Mouse (Mus musculus) left cerebral cortex, postnatal 4 days (tissue): ENCODE measurements around the gene Fscn2. TPM values are rescaled to one million over a fixed set of nuclear protein-coding genes. Genes with fewer than 3 reads are reported as not detected.
"Not testable (repeated sequence)": the region's sequence is repeated elsewhere in the genome, so short reads cannot be mapped to it uniquely, and the experiment has no call there.

ENCODE experiments used
- DNase-seq: peaks from one replicate; pipeline ENCODE4 v3.0.0-alpha.2; 2022
- intact Hi-C: fragments of 180-260 bp; cut with DNase I; formaldehyde crosslinking; loops from one replicate; pipeline ENCODE4 v1.15.1; 2025
- total RNA-seq, 2 experiments: library from RNA; stranded (reverse); gene quantifications; 2 replicates each; pipeline ENCODE4 v1.2.3; 2021

The Fscn2 gene
- total RNA-seq, 2 experiments from 2014 or later, result 0.42 to 0.44 TPM

GRCm38 (mm10) chr11:120345067-120345681, 16.2 kb upstream of the Fscn2 start:
- intact Hi-C loops, result loop anchor here (5.0 kb wide), 1 partner anchor 108 kb away; no protein-coding TSS in a partner anchor
- DNase-seq, result no peak

- not testable (repeated sequence) for DNase-seq
- intact Hi-C loops, result loop anchor here (5.0 kb wide), 1 partner anchor 109 kb away; no protein-coding TSS in a partner anchor
Measured at GRCm38 (mm10) chr11:120346383-120347034, 14.8 kb upstream of the Fscn2 start.

GRCm38 (mm10) chr11:120347301-120347700, 14.0 kb upstream of the Fscn2 start:
- DNase-seq, result no peak
- intact Hi-C loops, result loop anchor here (5.0 kb wide), 1 partner anchor 110 kb away; no protein-coding TSS in a partner anchor

- intact Hi-C loops, result loop anchor here (5.0 kb wide), 1 partner anchor 111 kb away; no protein-coding TSS in a partner anchor
- DNase-seq, result peak; percentile 92
Measured at GRCm38 (mm10) chr11:120347791-120348683, 13.3 kb upstream of the Fscn2 start, which contains the start of gene Actg1. Actg1 (minus strand) TSS chr11:120348542.

GRCm38 (mm10) chr11:120348684-120349370, 12.5 kb upstream of the Fscn2 start:
- DNase-seq, result peak; percentile 77
- intact Hi-C loops, result loop anchor here (5.0 kb wide), 1 partner anchor 112 kb away; no protein-coding TSS in a partner anchor

- intact Hi-C loops, result loop anchor here (5.0 kb wide), 1 partner anchor 112 kb away; no protein-coding TSS in a partner anchor
- no peak for DNase-seq
Measured at GRCm38 (mm10) chr11:120349371-120349985, 11.9 kb upstream of the Fscn2 start.

GRCm38 (mm10) chr11:120349986-120350702, 11.2 kb upstream of the Fscn2 start:
- intact Hi-C loops, result loop anchor here (5.0 kb wide), 1 partner anchor 113 kb away; no protein-coding TSS in a partner anchor
- peak; percentile 92 for DNase-seq

GRCm38 (mm10) chr11:120350711-120351110, 10.6 kb upstream of the Fscn2 start:
- intact Hi-C loops, result no loop called here
- DNase-seq, result no peak

- intact Hi-C loops, result no loop called here
- no peak for DNase-seq
Measured at GRCm38 (mm10) chr11:120351250-120352092, 9.9 kb upstream of the Fscn2 start.

GRCm38 (mm10) chr11:120352093-120352350, 9.3 kb upstream of the Fscn2 start:
- intact Hi-C loops, result not testable (repeated sequence)

GRCm38 (mm10) chr11:120352571-120353290, 8.6 kb upstream of the Fscn2 start:
- intact Hi-C loops, result no loop called here
- peak; percentile 58 for DNase-seq

More at GRCm38 (mm10) chr11:120352093-120352350, 9.3 kb upstream of the Fscn2 start:
- not testable (repeated sequence) for DNase-seq

GRCm38 (mm10) chr11:120353500-120354303, 7.6 kb upstream of the Fscn2 start:
- DNase-seq, result peak; percentile 74
- intact Hi-C loops, result no loop called here

GRCm38 (mm10) chr11:120354304-120355276, 6.7 kb upstream of the Fscn2 start:
- DNase-seq, result peak; percentile 0
- intact Hi-C loops, result no loop called here

GRCm38 (mm10) chr11:120355277-120356039, 5.9 kb upstream of the Fscn2 start:
- no peak for DNase-seq
- intact Hi-C loops, result no loop called here

GRCm38 (mm10) chr11:120356319-120356840, 5.0 kb upstream of the Fscn2 start:
- DNase-seq, result no peak
- intact Hi-C loops, result no loop called here
